Mouse (Mus musculus) ES-E14 (cell line): ENCODE data around the gene Nmnat1. TPM values are rescaled to one million over a fixed set of nuclear protein-coding genes. Genes with fewer than 3 reads are reported as not detected.
A peak's percentile ranks its signal among the peaks of the same experiment; 100 is the strongest.

Experiments used
- DNase-seq: peaks from one replicate; pipeline ENCODE4 v3.0.0-alpha.2; 2013; ENCODE audit warnings: low read depth, low spot score
- H3K27ac ChIP-seq: 2 replicates; pipeline ENCODE4 v1.5.1; 2012; ENCODE audit warnings: low read depth, mild to moderate bottlenecking, low read length, moderate library complexity, mixed read lengths; ENCODE audit not compliant: poor library complexity, insufficient read depth, severe bottlenecking
- H3K36me3 ChIP-seq: 2 replicates; pipeline ENCODE4 v1.6.1; 2012; ENCODE audit warnings: mild to moderate bottlenecking, low read length, moderate library complexity, mixed read lengths; ENCODE audit not compliant: control insufficient read depth, poor library complexity, insufficient read depth, severe bottlenecking
- H3K4me1 ChIP-seq, 2 experiments: fragments of 150-350 bp in 1 of 2; sonication (generic) in 1 of 2; 2 replicates each; pipeline ENCODE4 v1.6.1; 2012; ENCODE audit warnings: low read length in 2 of 2, mild to moderate bottlenecking in 1 of 2, mixed read lengths in 1 of 2; ENCODE audit not compliant: control insufficient read depth in 2 of 2, insufficient read depth in 2 of 2, poor library complexity in 1 of 2
- H3K4me3 ChIP-seq, 2 experiments: fragments of 150-350 bp in 1 of 2; sonication (generic) in 1 of 2; 2 replicates each; pipeline ENCODE4 v1.5.1; 2012; ENCODE audit warnings: low read length in 2 of 2, low read depth in 1 of 2, mild to moderate bottlenecking in 1 of 2, mixed read lengths in 1 of 2; ENCODE audit not compliant: insufficient read depth in 1 of 2, poor library complexity in 1 of 2, severe bottlenecking in 1 of 2
- H3K9ac ChIP-seq: 2 replicates; pipeline ENCODE4 v1.6.1; 2012; ENCODE audit warnings: low read depth, mild to moderate bottlenecking, low read length, mixed read lengths; ENCODE audit not compliant: poor library complexity, insufficient read depth, severe bottlenecking
- H3K9me3 ChIP-seq: fragments of 150-350 bp; sonication (generic); 2 replicates; pipeline ENCODE4 v1.6.1; 2012; ENCODE audit warnings: low read depth, mild to moderate bottlenecking, low read length; ENCODE audit not compliant: control insufficient read depth, insufficient read depth
- CHD2 ChIP-seq: IDR thresholded peaks from 2 replicates; pipeline ENCODE4 v1.6.1; 2014; ENCODE audit warnings: mild to moderate bottlenecking, low read depth, low read length, inconsistent platforms
- HCFC1 ChIP-seq: IDR thresholded peaks from 2 replicates; pipeline ENCODE4 v1.6.1; 2012; ENCODE audit warnings: low read length, inconsistent platforms, borderline replicate concordance; ENCODE audit not compliant: insufficient read depth
- MAFK ChIP-seq: IDR thresholded peaks from 2 replicates; pipeline ENCODE4 v1.6.1; 2014; ENCODE audit warnings: mild to moderate bottlenecking, low read depth, low read length, inconsistent platforms; ENCODE audit not compliant: insufficient read depth
- ZC3H11A ChIP-seq: IDR thresholded peaks from 2 replicates; pipeline ENCODE4 v1.6.1; 2012; ENCODE audit warnings: low read depth, mild to moderate bottlenecking, inconsistent platforms, low read length, borderline replicate concordance
- ZNF384 ChIP-seq: IDR thresholded peaks from 2 replicates; pipeline ENCODE4 v1.6.1; 2012; ENCODE audit warnings: low read depth, low read length, inconsistent platforms
- in situ Hi-C, 2 experiments: fragments of 600-800 bp; cut with MboI; formaldehyde crosslinking; loops; one replicate each; pipeline ENCODE4 v1.15.1; 2025; ENCODE audit warnings: low sequenced_read_pairs in 2 of 2, inconsistent platforms in 1 of 2; ENCODE audit not compliant: unreplicated experiment in 2 of 2
- total RNA-seq: library from RNA; depleted of rRNA; stranded (reverse); fragments of 300-350 nt; gene quantifications from 2 replicates; pipeline ENCODE4 v1.2.3, GENCODE M21; 2012; rRNA removed

Nmnat1 gene
- total RNA-seq, 1 experiment = 11.0 TPM

- TF ChIP-seq HCFC1 (no peak), CHD2 (no peak), ZC3H11A (no peak), ZNF384 (no peak), MAFK (no peak)
- no peak for DNase-seq
Measured at GRCm38 (mm10) chr4:149425801-149426292, 59.2 kb downstream of the Nmnat1 start.

GRCm38 (mm10) chr4:149424755-149425154 is 60.2 kb downstream of the Nmnat1 start:
- Histone ChIP-seq H3K9me3 (no peaks in the 10 kb centered on the region), H3K36me3 (no peaks in the 10 kb centered on the region; the same call in 1 of the 2 replicates), H3K4me3 (peak overlapping the region; percentile 54 to 72), H3K9ac (peak overlapping the region; percentile 36; the same call in 1 of the 2 replicates), H3K4me1 (peaks cover 5% of the 10 kb centered on the region in 2 experiments; a peak in 3 of 4 replicates), H3K27ac (no peak overlapping the region)
- no peak for DNase-seq
- TF ChIP-seq ZNF384 = no peak
- TF ChIP-seq MAFK = no peak
- TF ChIP-seq CHD2 = no peak
- TF ChIP-seq HCFC1 = no peak
- no peak for TF ChIP-seq ZC3H11A
- in situ Hi-C loops = no loop called here

More at GRCm38 (mm10) chr4:149425801-149426292, 59.2 kb downstream of the Nmnat1 start:
- H3K9ac ChIP-seq = peak overlapping the region; percentile 98
- no peaks in the 10 kb centered on the region for H3K9me3 ChIP-seq
- no peaks in the 10 kb centered on the region; the same call in 1 of the 2 replicates for H3K36me3 ChIP-seq
- in situ Hi-C loops = no loop called here
- H3K4me3 ChIP-seq = peak overlapping the region; percentile 72 to 99
- peaks cover 5% of the 10 kb centered on the region in 2 experiments; a peak in 3 of 4 replicates for H3K4me1 ChIP-seq
- peak overlapping the region; percentile 97 for H3K27ac ChIP-seq

- Histone ChIP-seq H3K27ac (no peak overlapping the region), H3K9ac (no peak overlapping the region), H3K36me3 (peaks cover 2% of the 10 kb centered on the region; the same call in 1 of the 2 replicates), H3K4me1 (peaks cover 0 to 11% of the 10 kb centered on the region in 2 experiments; a peak in 1 of 4 replicates), H3K4me3 (no peak overlapping the region), H3K9me3 (no peaks in the 10 kb centered on the region)
- in situ Hi-C loops = no loop called here
- TF ChIP-seq MAFK (no peak), ZNF384 (no peak), CHD2 (no peak), HCFC1 (no peak), ZC3H11A (no peak)
- DNase-seq = no peak
Measured at GRCm38 (mm10) chr4:149417854-149418365, 67.1 kb downstream of the Nmnat1 start.

Other genes with a start within 250 kb of the Nmnat1 start
- gene Kif1b, start 177.5 kb downstream of the Nmnat1 start, total RNA-seq = 27.1 and 28.7 TPM in 2 replicates
- gene Ube4b, start 58.5 kb downstream of the Nmnat1 start, total RNA-seq = 72.4 and 78.9 TPM in 2 replicates
- gene Rbp7, start 30.2 kb downstream of the Nmnat1 start, total RNA-seq = 1.4 and 2.7 TPM in 2 replicates
- gene Tmem274, start 7.8 kb downstream of the Nmnat1 start, total RNA-seq = not detected in 2 replicates
- gene Lzic, start within 50 bp of the Nmnat1 start, total RNA-seq = 27.0 and 29.1 TPM in 2 replicates
- 18.3 and 19.0 TPM in 2 replicates for gene Ctnnbip1, start 33.0 kb upstream of the Nmnat1 start, total RNA-seq
- 115 and 254 TPM in 2 replicates for gene Clstn1, start 101.3 kb upstream of the Nmnat1 start, total RNA-seq
- gene Pik3cd, start 217.4 kb upstream of the Nmnat1 start, total RNA-seq = 6.4 and 8.0 TPM in 2 replicates